Mouse (Mus musculus) adrenal gland, adult (tissue): ENCODE data around the gene Snrnp35.

Experiments used
- DNase-seq, 2 experiments: peaks; one replicate each; pipeline ENCODE4 v3.0.0; 2022 to 2023; ENCODE audit warnings: low spot score in 1 of 2; ENCODE audit not compliant: inconsistent age in 2 of 2

Gene Snrnp35

GRCm38 (mm10) chr5:124536776-124537175, 53.8 kb downstream of the Snrnp35 start:
- peak; percentile 51 to 81 for DNase-seq

GRCm38 (mm10) chr5:124538813-124539792, 56.2 kb downstream of the Snrnp35 start:
- DNase-seq, result peak; percentile 65 to 90

- no peak for DNase-seq
These were observed 57.0 kb downstream of the Snrnp35 start for GRCm38 (mm10) chr5:124539905-124540304.

- peak; percentile 98 for DNase-seq
These were observed 57.5 kb downstream of the Snrnp35 start, which contains the start of gene Tmed2 for GRCm38 (mm10) chr5:124540383-124540786. Gene Tmed2 (plus strand): TSS chr5:124540695.
